Mouse (Mus musculus) neutrophil, adult 65 days (primary cell): ENCODE data around the gene Cyp2c23. TPM values are rescaled to one million over a fixed set of nuclear protein-coding genes. Genes with fewer than 3 reads are reported as not detected.

Experiments
- total RNA-seq: library from RNA; stranded (reverse); gene quantifications from 2 replicates; pipeline ENCODE4 v1.2.4, GENCODE M21; 2023

Cyp2c23 gene
- total RNA-seq, result not detected in 2 replicates

GRCm38 (mm10) chr19:44028972-44029371 is at the start of gene Cyp2c23:
Gene Cyp2c23, minus strand, starts transcription at chr19:44029208.

DNA sequence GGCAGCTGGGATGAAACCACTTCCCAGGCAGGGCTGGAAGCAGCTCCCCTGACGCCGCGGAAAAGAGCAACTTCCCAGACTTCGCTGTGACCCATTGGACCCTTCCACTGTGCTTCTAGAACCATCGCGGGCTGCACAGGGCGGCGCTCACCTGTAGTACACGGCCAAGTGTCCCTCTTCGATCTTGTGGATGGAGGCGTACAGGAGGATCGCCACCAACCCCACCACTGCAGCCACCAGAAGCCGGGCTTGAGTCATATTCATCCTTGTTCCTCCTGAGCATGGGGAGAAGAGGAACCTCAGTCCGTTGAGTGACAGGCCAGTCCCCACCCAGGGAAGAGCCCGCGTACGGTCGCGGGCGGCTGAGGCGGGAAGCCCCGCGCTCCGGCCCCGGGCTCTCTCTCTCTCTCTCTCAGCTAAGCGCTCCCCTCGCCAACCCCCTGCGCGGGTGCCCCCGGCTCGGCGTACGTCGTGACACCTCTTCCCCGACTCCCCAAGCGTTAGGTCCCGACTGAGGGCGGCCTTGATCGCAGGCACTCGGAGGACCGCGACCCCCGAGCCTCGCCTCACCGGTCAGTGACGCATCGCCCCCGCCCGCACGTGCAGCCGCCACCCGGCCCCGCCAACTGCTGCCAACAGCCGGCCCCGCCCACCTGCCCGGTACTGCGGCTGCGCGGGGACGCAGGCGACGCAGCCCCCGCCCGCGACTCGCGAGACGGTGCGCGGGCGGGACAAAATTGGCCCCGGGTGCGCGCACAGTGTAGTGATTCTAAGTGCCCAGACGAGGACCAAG is 40.3 kb upstream of the Cyp2c23 start, which contains the start of gene Erlin1:
Erlin1 (minus strand) TSS at position 665 of the 793 bp plus-strand sequence.

GRCm38 (mm10) chr19:43986069-43986794 is 42.8 kb downstream of the Cyp2c23 start, which contains the start of gene Cpn1:
Gene Cpn1, minus strand, starts transcription at chr19:43986556.

Other genes starting within 250 kb of the Cyp2c23 start
- gene Abcc2, start 247.0 kb downstream of the Cyp2c23 start, total RNA-seq, result 0.54 and 0.66 TPM in 2 replicates
- gene Dnmbp, start 89.0 kb downstream of the Cyp2c23 start, total RNA-seq, result 19.9 and 26.2 TPM in 2 replicates
- not detected in 2 replicates for gene Cpn1, start 42.7 kb downstream of the Cyp2c23 start, total RNA-seq
- gene Erlin1, start 40.6 kb upstream of the Cyp2c23 start, total RNA-seq, result 25.5 and 27.4 TPM in 2 replicates
- 41.3 and 56.6 TPM in 2 replicates for gene Chuk, start 78.3 kb upstream of the Cyp2c23 start, total RNA-seq
- 8.1 and 12.4 TPM in 2 replicates for gene Cwf19l1, start 106.7 kb upstream of the Cyp2c23 start, total RNA-seq
- 56.9 and 64.7 TPM in 2 replicates for gene Bloc1s2, start 117.2 kb upstream of the Cyp2c23 start, total RNA-seq
- gene Pkd2l1, start 163.2 kb upstream of the Cyp2c23 start, total RNA-seq, result not detected in 2 replicates
- not detected in 2 replicates for gene Scd3, start 174.1 kb upstream of the Cyp2c23 start, total RNA-seq